Mouse (Mus musculus) heart, embryonic 11.5 days (tissue): Measurements from ENCODE around the gene Ucp3. TPM values are rescaled to one million over a fixed set of nuclear protein-coding genes. Genes with fewer than 3 reads are reported as not detected.

ENCODE experiments used
- ATAC-seq: fragments of 200-750 bp; cut with Nextera tagmentation; replicated peaks from 2 replicates; pipeline ENCODE4 v1.8.0; 2017; ENCODE audit warnings: moderate library complexity; ENCODE audit not compliant: insufficient number of reproducible peaks, low FRiP score, low TSS enrichment
- H3K27ac ChIP-seq: fragments of 300-500 bp; sonication (generic); 2 replicates; pipeline ENCODE4 v1.5.1; 2014; ENCODE audit warnings: mild to moderate bottlenecking, low read depth, low read length
- H3K27me3 ChIP-seq: fragments of 300-500 bp; sonication (generic); 2 replicates; pipeline ENCODE4 v1.6.1; 2014; ENCODE audit warnings: mild to moderate bottlenecking, low read length, mixed read lengths; ENCODE audit not compliant: control insufficient read depth, insufficient read depth
- H3K36me3 ChIP-seq: fragments of 300-500 bp; sonication (generic); 2 replicates; pipeline ENCODE4 v1.6.1; 2014; ENCODE audit warnings: mild to moderate bottlenecking, low read length, moderate library complexity, mixed read lengths; ENCODE audit not compliant: control insufficient read depth, insufficient read depth
- H3K4me1 ChIP-seq: fragments of 300-500 bp; sonication (generic); 2 replicates; pipeline ENCODE4 v1.6.1; 2014; ENCODE audit warnings: low read length; ENCODE audit not compliant: control insufficient read depth, insufficient read depth
- H3K4me2 ChIP-seq: fragments of 300-500 bp; sonication (generic); 2 replicates; pipeline ENCODE4 v1.6.1; 2014; ENCODE audit warnings: mild to moderate bottlenecking, moderate library complexity
- H3K4me3 ChIP-seq: fragments of 300-500 bp; sonication (generic); 2 replicates; pipeline ENCODE4 v1.5.1; 2014; ENCODE audit warnings: low read depth, low read length
- H3K9ac ChIP-seq: fragments of 300-500 bp; sonication (generic); 2 replicates; pipeline ENCODE4 v1.6.1; 2014; ENCODE audit warnings: mild to moderate bottlenecking, low read depth, low read length, moderate library complexity
- H3K9me3 ChIP-seq: fragments of 300-500 bp; sonication (generic); replicated peaks from 2 replicates; pipeline ENCODE4 v1.6.1; 2016; ENCODE audit warnings: low read length; ENCODE audit not compliant: control insufficient read depth
- WGBS: fragments of 180-500 bp; shearing (Covaris S2); extraction: QIAGEN DNeasy Blood & Tissue Kit; methylation state at CpG from one replicate; pipeline ENCODE4 v1.1.7; 2014; ENCODE audit not compliant: insufficient replicate concordance; 5-methylcytosine and 5-hydroxymethylcytosine counted together
- polyA plus RNA-seq: library from polyadenylated mRNA; unstranded; fragments of >200 nt; fragmentation: Nextera tagmentation; extraction: Ambion mirVana; gene quantifications from 2 replicates; pipeline ENCODE4 v1.2.1, GENCODE M21; 2014

Gene Ucp3
- polyA plus RNA-seq, 1 experiment from 2014 or later, result not detected

GRCm38 (mm10) chr7:100448985-100449384, 23.8 kb upstream of the Ucp3 start:
- peaks cover 34% of the 10 kb centered on the region for H3K36me3 ChIP-seq
- H3K27me3 ChIP-seq, result no peaks in the 10 kb centered on the region
- no peak overlapping the region for H3K27ac ChIP-seq
- H3K4me3 ChIP-seq, result no peak overlapping the region
- H3K9ac ChIP-seq, result no peak overlapping the region
- ATAC-seq, result no peak
- no peaks in the 10 kb centered on the region for H3K4me1 ChIP-seq
- 83% methylated on average over 3 of the region's 3 CpGs for WGBS
- H3K9me3 ChIP-seq, result no peaks in the 10 kb centered on the region
- H3K4me2 ChIP-seq, result no peak overlapping the region

- H3K9me3 ChIP-seq, result no peaks in the 10 kb centered on the region
- 50% methylated on average over 1 of the region's 1 CpGs for WGBS
- peaks cover 10% of the 10 kb centered on the region for H3K4me1 ChIP-seq
- no peak overlapping the region for H3K4me3 ChIP-seq
- H3K27me3 ChIP-seq, result no peaks in the 10 kb centered on the region
- H3K27ac ChIP-seq, result peak overlapping the region; percentile 68; the same call in 1 of the 2 replicates
- no peak overlapping the region for H3K4me2 ChIP-seq
- no peak overlapping the region for H3K9ac ChIP-seq
- peaks cover 22% of the 10 kb centered on the region for H3K36me3 ChIP-seq
- ATAC-seq, result peak; percentile 86
Measured at GRCm38 (mm10) chr7:100458153-100458552, 14.6 kb upstream of the Ucp3 start.

GRCm38 (mm10) chr7:100459862-100460261, 12.9 kb upstream of the Ucp3 start:
- H3K27me3 ChIP-seq, result no peaks in the 10 kb centered on the region
- H3K27ac ChIP-seq, result no peak overlapping the region
- peaks cover 22% of the 10 kb centered on the region for H3K36me3 ChIP-seq
- no peak for ATAC-seq
- no peak overlapping the region for H3K4me3 ChIP-seq
- H3K9me3 ChIP-seq, result no peaks in the 10 kb centered on the region
- H3K9ac ChIP-seq, result no peak overlapping the region
- H3K4me1 ChIP-seq, result peaks cover 21% of the 10 kb centered on the region
- H3K4me2 ChIP-seq, result no peak overlapping the region
- 90% methylated on average over 3 of the region's 3 CpGs for WGBS

- Histone ChIP-seq H3K4me2 (no peak overlapping the region), H3K27ac (no peak overlapping the region), H3K36me3 (peaks cover 11% of the 10 kb centered on the region), H3K9me3 (no peaks in the 10 kb centered on the region), H3K4me1 (peaks cover 36% of the 10 kb centered on the region), H3K9ac (no peak overlapping the region), H3K27me3 (no peaks in the 10 kb centered on the region), H3K4me3 (no peak overlapping the region)
- 80% methylated on average over 6 of the region's 6 CpGs for WGBS
- ATAC-seq, result no peak
Measured at GRCm38 (mm10) chr7:100461621-100462151, 11.1 kb upstream of the Ucp3 start.

- no peak overlapping the region for H3K4me3 ChIP-seq
- peak overlapping the region; percentile 81 for H3K27ac ChIP-seq
- H3K27me3 ChIP-seq, result no peaks in the 10 kb centered on the region
- ATAC-seq, result peak; percentile 52
- peaks cover 5% of the 10 kb centered on the region; the same call in 1 of the 2 replicates for H3K36me3 ChIP-seq
- H3K4me2 ChIP-seq, result peak overlapping the region; percentile 29
- no peaks in the 10 kb centered on the region for H3K9me3 ChIP-seq
- 49% methylated on average over 9 of the region's 9 CpGs for WGBS
- H3K9ac ChIP-seq, result 0 out of 2 replicates have a peak overlapping the region, but pooled peaks have one; percentile 52
- H3K4me1 ChIP-seq, result peaks cover 30% of the 10 kb centered on the region
Measured at GRCm38 (mm10) chr7:100463194-100463593, 9.6 kb upstream of the Ucp3 start.

- no peak overlapping the region for H3K4me3 ChIP-seq
- no peak for ATAC-seq
- WGBS, result 79% methylated on average over 10 of the region's 10 CpGs
- 0 out of 2 replicates have a peak overlapping the region, but pooled peaks have one; percentile 52 for H3K9ac ChIP-seq
- peaks cover 6% of the 10 kb centered on the region; the same call in 1 of the 2 replicates for H3K36me3 ChIP-seq
- no peak overlapping the region for H3K4me2 ChIP-seq
- H3K27ac ChIP-seq, result peak overlapping the region; percentile 81
- H3K27me3 ChIP-seq, result no peaks in the 10 kb centered on the region
- H3K9me3 ChIP-seq, result no peaks in the 10 kb centered on the region
- H3K4me1 ChIP-seq, result peaks cover 34% of the 10 kb centered on the region
Measured at GRCm38 (mm10) chr7:100463757-100464156, 9.0 kb upstream of the Ucp3 start.

GRCm38 (mm10) chr7:100464248-100464647, 8.5 kb upstream of the Ucp3 start:
- ATAC-seq, result no peak
- no peaks in the 10 kb centered on the region for H3K9me3 ChIP-seq
- H3K4me3 ChIP-seq, result no peak overlapping the region
- peak overlapping the region; percentile 81; the same call in 1 of the 2 replicates for H3K27ac ChIP-seq
- H3K9ac ChIP-seq, result peak overlapping the region; percentile 17; the same call in 1 of the 2 replicates
- peaks cover 35% of the 10 kb centered on the region for H3K4me1 ChIP-seq
- no peaks in the 10 kb centered on the region for H3K27me3 ChIP-seq
- H3K36me3 ChIP-seq, result peaks cover 8% of the 10 kb centered on the region; the same call in 1 of the 2 replicates
- H3K4me2 ChIP-seq, result 0 out of 2 replicates have a peak overlapping the region, but pooled peaks have one; percentile 5
- WGBS, result 95% methylated on average over 7 of the region's 7 CpGs

GRCm38 (mm10) chr7:100465248-100465647, 7.5 kb upstream of the Ucp3 start:
- 62% methylated on average over 4 of the region's 4 CpGs for WGBS
- Histone ChIP-seq H3K9me3 (no peaks in the 10 kb centered on the region), H3K4me2 (peak overlapping the region; percentile 54), H3K4me1 (peaks cover 35% of the 10 kb centered on the region), H3K4me3 (peak overlapping the region; percentile 25; the same call in 1 of the 2 replicates), H3K36me3 (0 out of 2 replicates have a peak, but pooled peaks cover 3% of the 10 kb centered on the region), H3K27me3 (no peaks in the 10 kb centered on the region), H3K9ac (peak overlapping the region; percentile 61), H3K27ac (peak overlapping the region; percentile 89)
- ATAC-seq, result no peak
